Mouse (Mus musculus): ENCODE measurements around the gene Ankrd39. TPM values are rescaled to one million over a fixed set of nuclear protein-coding genes. Genes with fewer than 3 reads are reported as not detected.

The Ankrd39 gene
- total and polyA plus RNA-seq, 3 experiments, result 6.2 to 11.1 (median 6.3) TPM

DNA sequence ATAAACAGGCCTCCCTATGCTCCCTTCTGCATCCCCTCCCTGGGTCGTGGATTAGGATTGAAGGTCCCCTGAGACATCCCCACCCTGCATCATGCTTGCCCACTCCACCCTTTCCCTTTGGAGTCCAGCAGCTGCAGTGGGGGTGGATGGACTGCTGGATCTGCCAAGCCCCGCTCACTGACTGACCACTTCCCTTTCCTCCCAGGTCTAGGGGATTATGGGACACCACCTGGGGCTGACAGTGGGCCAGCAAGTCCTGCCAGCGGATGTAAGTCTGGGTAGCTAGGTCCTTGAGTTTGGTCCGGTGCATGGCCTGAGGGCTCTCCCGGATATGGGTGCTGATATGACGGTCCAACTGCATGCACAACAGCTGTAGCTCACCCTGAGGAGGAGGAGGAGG is 16.9 kb upstream of the Ankrd39 start:
- H3K4me1 ChIP-seq (ENCODE audit: control insufficient read depth, insufficient read depth, low read length), result peaks cover 32% of the 10 kb centered on the region
- no peaks in the 10 kb centered on the region for H3K27me3 ChIP-seq (ENCODE audit: control insufficient read depth, insufficient read depth, low read length)
- no peak overlapping the region for H3K9ac ChIP-seq (ENCODE audit: low read depth, low read length)
- no peaks in the 10 kb centered on the region for H3K79me2 ChIP-seq (replicated peaks; ENCODE audit: control insufficient read depth, insufficient read depth, low read length)
- TF ChIP-seq EP300 (IDR thresholded peaks at IDR 0.05; ENCODE audit: insufficient read depth, low read depth, low read length), result peak; percentile 50; the same call in 1 of the 2 replicates
- no peak for TF ChIP-seq POLR2A (IDR thresholded peaks at IDR 0.05; ENCODE audit: insufficient read depth, low read depth, low read length)
- intact Hi-C loops (cut with DNase I), result no loop called here
- WGBS, result 38% methylated on average over 6 of the region's 6 CpGs
- no peak overlapping the region for H3K4me3 ChIP-seq
- peak overlapping the region; percentile 72 for H3K27ac ChIP-seq
- DNase-seq, result peak; percentile 75 to 82
- H3K36me3 ChIP-seq (ENCODE audit: control insufficient read depth, insufficient read depth, low read length), result no peaks in the 10 kb centered on the region

DNA sequence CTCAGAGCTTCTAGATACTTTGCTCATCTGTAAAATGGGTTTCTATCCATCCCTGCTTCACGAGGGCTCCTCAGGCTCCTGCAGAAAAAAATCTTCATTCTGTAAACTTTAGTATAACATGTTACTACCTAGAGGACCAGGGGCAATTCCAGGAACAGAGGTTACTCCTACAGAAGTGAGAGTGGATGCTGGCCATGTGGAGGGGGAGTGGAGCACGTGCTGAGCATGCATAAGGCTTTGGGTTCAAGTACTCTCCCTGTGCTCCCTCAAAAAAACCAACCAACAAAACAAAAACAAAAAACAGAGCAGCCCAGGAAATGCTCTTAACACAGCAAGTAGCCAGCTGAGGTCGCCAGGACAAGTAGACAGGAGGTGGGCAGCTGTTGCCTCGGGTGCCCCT is 16.4 kb upstream of the Ankrd39 start:
- Histone ChIP-seq H3K36me3 (ENCODE audit: control insufficient read depth, insufficient read depth, low read length) (no peaks in the 10 kb centered on the region), H3K79me2 (replicated peaks; ENCODE audit: control insufficient read depth, insufficient read depth, low read length) (no peaks in the 10 kb centered on the region), H3K27ac (peak overlapping the region; percentile 72), H3K4me1 (ENCODE audit: control insufficient read depth, insufficient read depth, low read length) (peaks cover 28% of the 10 kb centered on the region), H3K4me3 (no peak overlapping the region), H3K27me3 (ENCODE audit: control insufficient read depth, insufficient read depth, low read length) (no peaks in the 10 kb centered on the region), H3K9ac (ENCODE audit: low read depth, low read length) (no peak overlapping the region)
- TF ChIP-seq POLR2A (IDR thresholded peaks at IDR 0.05; ENCODE audit: insufficient read depth, low read depth, low read length) (no peak), CTCF (IDR thresholded peaks at IDR 0.05) (no peak), EP300 (IDR thresholded peaks at IDR 0.05; ENCODE audit: insufficient read depth, low read depth, low read length) (no peak)
- WGBS, result 59% methylated on average over 4 of the region's 4 CpGs
- intact Hi-C loops (cut with DNase I), result no loop called here
- no peak for DNase-seq

DNA sequence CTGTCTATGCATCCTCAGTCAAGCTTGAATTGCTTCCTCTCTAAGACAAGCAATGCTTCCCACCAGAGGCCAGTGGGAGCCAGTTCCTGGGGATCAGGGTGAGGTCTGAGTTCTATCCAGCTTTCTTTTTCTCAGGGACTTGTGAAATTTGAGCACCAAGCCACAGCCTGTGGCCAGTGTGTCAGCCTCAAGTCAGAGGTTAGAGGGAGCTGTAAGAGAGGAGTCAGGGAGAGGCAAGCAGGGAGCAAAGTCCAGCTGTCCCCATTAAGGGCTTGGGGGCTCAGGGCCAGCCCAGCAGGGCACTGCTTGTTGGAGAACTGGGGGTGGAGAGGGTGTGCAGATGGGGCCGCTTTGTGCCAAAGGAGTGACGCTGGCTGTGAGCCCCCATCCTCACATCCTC is 16.0 kb upstream of the Ankrd39 start:
- no peak overlapping the region for H3K4me3 ChIP-seq
- DNase-seq, result peak in 1 of 2 experiments; percentile 56
- peaks cover 24% of the 10 kb centered on the region for H3K4me1 ChIP-seq (ENCODE audit: control insufficient read depth, insufficient read depth, low read length)
- TF ChIP-seq POLR2A (IDR thresholded peaks at IDR 0.05; ENCODE audit: insufficient read depth, low read depth, low read length) (no peak), CTCF (IDR thresholded peaks at IDR 0.05) (peak; percentile 11; the same call in 1 of the 2 replicates)
- WGBS, result 96% methylated on average over 2 of the region's 2 CpGs
- H3K27ac ChIP-seq, result peak overlapping the region; percentile 72
- H3K9ac ChIP-seq (ENCODE audit: low read depth, low read length), result no peak overlapping the region
- intact Hi-C loops (cut with DNase I), result no loop called here
- H3K79me2 ChIP-seq (replicated peaks; ENCODE audit: control insufficient read depth, insufficient read depth, low read length), result no peaks in the 10 kb centered on the region
- no peaks in the 10 kb centered on the region for H3K27me3 ChIP-seq (ENCODE audit: control insufficient read depth, insufficient read depth, low read length)
- no peaks in the 10 kb centered on the region for H3K36me3 ChIP-seq (ENCODE audit: control insufficient read depth, insufficient read depth, low read length)

DNA sequence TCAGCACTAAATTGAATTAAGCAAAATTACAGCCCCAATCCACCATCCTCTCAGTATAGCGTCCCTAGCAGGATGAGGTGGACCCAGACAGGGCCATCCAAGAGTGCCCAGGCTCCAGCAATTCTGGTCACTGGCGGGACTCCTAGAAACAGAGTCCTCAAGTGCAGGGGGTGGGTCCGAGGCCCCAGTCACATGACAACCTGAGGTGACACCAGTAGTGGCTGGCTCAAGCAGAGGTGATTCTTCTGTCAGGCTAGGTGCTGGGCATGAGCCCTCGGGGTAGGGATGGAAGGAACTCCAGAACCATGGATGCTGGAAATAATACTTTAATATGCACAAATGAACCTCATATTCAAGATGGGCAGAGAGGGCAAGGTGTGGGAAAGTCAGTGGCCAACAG is 15.1 kb upstream of the Ankrd39 start:
- Histone ChIP-seq H3K4me3 (no peak overlapping the region), H3K36me3 (ENCODE audit: control insufficient read depth, insufficient read depth, low read length) (no peaks in the 10 kb centered on the region), H3K4me1 (ENCODE audit: control insufficient read depth, insufficient read depth, low read length) (peaks cover 22% of the 10 kb centered on the region), H3K79me2 (replicated peaks; ENCODE audit: control insufficient read depth, insufficient read depth, low read length) (no peaks in the 10 kb centered on the region), H3K27me3 (ENCODE audit: control insufficient read depth, insufficient read depth, low read length) (no peaks in the 10 kb centered on the region), H3K27ac (peak overlapping the region; percentile 72), H3K9ac (ENCODE audit: low read depth, low read length) (no peak overlapping the region)
- intact Hi-C loops (cut with DNase I), result no loop called here
- WGBS, result 60% methylated on average over 4 of the region's 4 CpGs
- TF ChIP-seq CTCF (IDR thresholded peaks at IDR 0.05) (no peak), POLR2A (IDR thresholded peaks at IDR 0.05; ENCODE audit: insufficient read depth, low read depth, low read length) (no peak), EP300 (IDR thresholded peaks at IDR 0.05; ENCODE audit: insufficient read depth, low read depth, low read length) (no peak)
- DNase-seq, result no peak

DNA sequence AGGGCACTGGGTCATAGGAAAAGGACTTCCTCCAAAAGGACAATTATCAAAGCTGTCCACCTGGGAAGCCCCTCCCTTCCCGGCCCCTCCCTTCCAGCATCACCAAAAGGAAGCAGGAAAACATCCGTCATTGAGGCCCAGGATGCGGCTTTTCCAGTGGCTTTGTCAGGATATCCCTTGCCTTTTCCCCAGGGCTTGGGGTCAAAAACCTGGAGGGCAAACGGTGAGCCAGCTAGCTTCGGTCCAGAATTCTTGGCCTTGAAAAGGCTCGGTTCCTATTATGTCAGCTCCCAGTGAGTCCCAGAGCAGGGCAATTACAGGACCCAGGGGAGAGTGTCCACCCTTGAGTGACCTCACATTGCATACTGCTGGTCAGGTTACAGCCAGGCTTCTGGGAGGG is 13.7 kb upstream of the Ankrd39 start:
- TF ChIP-seq CTCF (IDR thresholded peaks at IDR 0.05), result no peak
- no peak for TF ChIP-seq POLR2A (IDR thresholded peaks at IDR 0.05; ENCODE audit: insufficient read depth, low read depth, low read length)
- peak; percentile 88 for TF ChIP-seq EP300 (IDR thresholded peaks at IDR 0.05; ENCODE audit: insufficient read depth, low read depth, low read length)
- Histone ChIP-seq H3K79me2 (replicated peaks; ENCODE audit: control insufficient read depth, insufficient read depth, low read length) (no peaks in the 10 kb centered on the region), H3K9ac (ENCODE audit: low read depth, low read length) (no peak overlapping the region), H3K36me3 (ENCODE audit: control insufficient read depth, insufficient read depth, low read length) (no peaks in the 10 kb centered on the region), H3K27me3 (ENCODE audit: control insufficient read depth, insufficient read depth, low read length) (no peaks in the 10 kb centered on the region), H3K27ac (peak overlapping the region; percentile 99), H3K4me1 (ENCODE audit: control insufficient read depth, insufficient read depth, low read length) (peaks cover 22% of the 10 kb centered on the region), H3K4me3 (no peak overlapping the region)
- intact Hi-C loops (cut with DNase I), result no loop called here
- peak; percentile 58 to 72 for DNase-seq
- WGBS, result 33% methylated on average over 6 of the region's 6 CpGs

DNA sequence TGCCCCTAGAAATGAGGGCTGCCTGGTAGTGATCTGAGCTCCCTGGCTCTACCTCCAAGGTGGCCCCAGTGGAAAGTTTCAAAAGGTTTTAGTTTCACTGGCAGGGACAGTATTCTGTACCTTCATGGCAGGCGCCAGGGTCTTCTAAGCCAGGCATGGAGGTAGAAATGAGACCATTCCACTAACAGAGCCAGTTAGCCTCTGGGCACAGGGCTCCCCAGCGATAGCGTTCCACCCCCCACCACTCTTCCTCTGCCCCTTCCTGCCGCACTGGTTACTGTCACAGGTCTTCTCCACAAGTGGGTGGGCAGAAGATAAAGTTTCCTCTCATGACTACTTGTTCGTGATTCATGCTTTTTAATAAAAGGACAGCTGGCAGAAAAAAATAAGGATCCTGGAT is 12.6 kb upstream of the Ankrd39 start:
- H3K27me3 ChIP-seq (ENCODE audit: control insufficient read depth, insufficient read depth, low read length), result no peaks in the 10 kb centered on the region
- WGBS, result 56% methylated on average over 5 of the region's 5 CpGs
- no peak for DNase-seq
- H3K4me1 ChIP-seq (ENCODE audit: control insufficient read depth, insufficient read depth, low read length), result peaks cover 24% of the 10 kb centered on the region
- no peaks in the 10 kb centered on the region; the same call in 1 of the 2 replicates for H3K79me2 ChIP-seq (replicated peaks; ENCODE audit: control insufficient read depth, insufficient read depth, low read length)
- no peak overlapping the region for H3K4me3 ChIP-seq
- intact Hi-C loops (cut with DNase I), result no loop called here
- H3K36me3 ChIP-seq (ENCODE audit: control insufficient read depth, insufficient read depth, low read length), result no peaks in the 10 kb centered on the region
- no peak for TF ChIP-seq EP300 (IDR thresholded peaks at IDR 0.05; ENCODE audit: insufficient read depth, low read depth, low read length)
- no peak for TF ChIP-seq CTCF (IDR thresholded peaks at IDR 0.05)
- TF ChIP-seq POLR2A (IDR thresholded peaks at IDR 0.05; ENCODE audit: insufficient read depth, low read depth, low read length), result no peak
- H3K9ac ChIP-seq (ENCODE audit: low read depth, low read length), result no peak overlapping the region
- peak overlapping the region; percentile 99 for H3K27ac ChIP-seq
